Mouse (Mus musculus) neural tube, embryonic 12.5 days (tissue): ENCODE data around the gene Cog8. TPM values are rescaled to one million over a fixed set of nuclear protein-coding genes. Genes with fewer than 3 reads are reported as not detected.
"Not testable (repeated sequence)": the region's sequence is repeated elsewhere in the genome, so short reads cannot be mapped to it uniquely, and the experiment has no call there.

Experiments used
- ATAC-seq: fragments of 200-750 bp; cut with Nextera tagmentation; 2 replicates; pipeline ENCODE4 v1.8.0; 2017; ENCODE audit warnings: low read depth, mild to moderate bottlenecking, moderate TSS enrichment, moderate library complexity; ENCODE audit not compliant: low FRiP score
- H3K27ac ChIP-seq: fragments of 300-500 bp; sonication (generic); 2 replicates; pipeline ENCODE4 v1.5.1; 2016
- H3K27me3 ChIP-seq: fragments of 300-500 bp; sonication (generic); replicated peaks from 2 replicates; pipeline ENCODE4 v1.6.1; 2016; ENCODE audit warnings: mild to moderate bottlenecking
- H3K36me3 ChIP-seq: fragments of 300-500 bp; sonication (generic); 2 replicates; pipeline ENCODE4 v1.6.1; 2016; ENCODE audit warnings: mild to moderate bottlenecking
- H3K4me1 ChIP-seq: fragments of 300-500 bp; sonication (generic); 2 replicates; pipeline ENCODE4 v1.6.1; 2016
- H3K4me2 ChIP-seq: fragments of 300-500 bp; sonication (generic); replicated peaks from 2 replicates; pipeline ENCODE4 v1.6.1; 2016; ENCODE audit warnings: mild to moderate bottlenecking
- H3K4me3 ChIP-seq: fragments of 300-500 bp; sonication (generic); 2 replicates; pipeline ENCODE4 v1.5.1; 2016
- H3K9ac ChIP-seq: fragments of 300-500 bp; sonication (generic); 2 replicates; pipeline ENCODE4 v1.6.1; 2016; ENCODE audit warnings: mild to moderate bottlenecking
- H3K9me3 ChIP-seq: fragments of 300-500 bp; sonication (generic); 2 replicates; pipeline ENCODE4 v1.6.1; 2016; ENCODE audit warnings: mild to moderate bottlenecking
- WGBS: fragments of 180-500 bp; shearing (Covaris S2); methylation state at CpG from one replicate; pipeline ENCODE4 v1.1.7; 2016; 5-methylcytosine and 5-hydroxymethylcytosine counted together
- microRNA-seq: library from miRNA; unstranded; fragments of <30 nt; microRNA quantifications from one replicate; pipeline ENCODE4, GENCODE M21; 2017
- polyA plus RNA-seq: library from polyadenylated mRNA; unstranded; fragments of >200 nt; fragmentation: Nextera tagmentation; extraction: Ambion mirVana; gene quantifications from 2 replicates; pipeline ENCODE4 v1.2.1, GENCODE M21; 2016

The Cog8 gene
- polyA plus RNA-seq, 1 experiment from 2014 or later, result 47.1 TPM

GRCm38 (mm10) chr8:106996339-106996738 lies 60.1 kb downstream of the Cog8 start:
- H3K4me1 ChIP-seq, H3K27me3 ChIP-seq, H3K27ac ChIP-seq, H3K9ac ChIP-seq, H3K36me3 ChIP-seq, H3K4me2 ChIP-seq, H3K9me3 ChIP-seq, H3K4me3 ChIP-seq, ATAC-seq: not testable (repeated sequence)
- 91% methylated on average over 4 of the region's 4 CpGs for WGBS

Small RNA genes within 50 kb of the gene (microRNA-seq; reads per million reads assigned to microRNA genes)
- 0.66 reads per million for gene Mir7075

Other genes starting within 250 kb of the Cog8 start
- 0.23 and 0.27 TPM in 2 replicates for gene Has3, start 186.4 kb downstream of the Cog8 start, polyA plus RNA-seq
- gene Utp4, start 163.1 kb downstream of the Cog8 start, polyA plus RNA-seq, result 48.5 and 53.4 TPM in 2 replicates
- 9.6 TPM in 2 replicates for gene Sntb2, start 120.9 kb downstream of the Cog8 start, polyA plus RNA-seq
- 107 and 109 TPM in 2 replicates for gene Vps4a, start 25.5 kb downstream of the Cog8 start, polyA plus RNA-seq
- gene Pdf, start 8.1 kb downstream of the Cog8 start, polyA plus RNA-seq, result 43.0 and 43.9 TPM in 2 replicates
- gene Nip7, start 188 bp upstream of the Cog8 start, polyA plus RNA-seq, result 67.4 and 75.7 TPM in 2 replicates
- gene Tmed6, start 9.0 kb upstream of the Cog8 start, polyA plus RNA-seq, result not detected in 2 replicates
- 20.6 and 21.3 TPM in 2 replicates for gene Terf2, start 39.9 kb upstream of the Cog8 start, polyA plus RNA-seq
- 124 and 132 TPM in 2 replicates for gene Cyb5b, start 94.0 kb upstream of the Cog8 start, polyA plus RNA-seq
- 15.2 and 15.7 TPM in 2 replicates for gene Nfat5, start 236.8 kb upstream of the Cog8 start, polyA plus RNA-seq